Mouse (Mus musculus) ES-E14 (cell line): ENCODE measurements around the gene Myzap. TPM values are rescaled to one million over a fixed set of nuclear protein-coding genes. Genes with fewer than 3 reads are reported as not detected.
A peak's percentile ranks its signal among the peaks of the same experiment; 100 is the strongest.

Experiments used
- DNase-seq: peaks from one replicate; pipeline ENCODE4 v3.0.0-alpha.2; 2013; ENCODE audit warnings: low read depth, low spot score
- H3K27ac ChIP-seq: 2 replicates; pipeline ENCODE4 v1.5.1; 2012; ENCODE audit warnings: low read depth, mild to moderate bottlenecking, low read length, moderate library complexity, mixed read lengths; ENCODE audit not compliant: poor library complexity, insufficient read depth, severe bottlenecking
- H3K36me3 ChIP-seq: 2 replicates; pipeline ENCODE4 v1.6.1; 2012; ENCODE audit warnings: mild to moderate bottlenecking, low read length, moderate library complexity, mixed read lengths; ENCODE audit not compliant: control insufficient read depth, poor library complexity, insufficient read depth, severe bottlenecking
- H3K4me1 ChIP-seq, 2 experiments: fragments of 150-350 bp in 1 of 2; sonication (generic) in 1 of 2; 2 replicates each; pipeline ENCODE4 v1.6.1; 2012; ENCODE audit warnings: low read length in 2 of 2, mild to moderate bottlenecking in 1 of 2, mixed read lengths in 1 of 2; ENCODE audit not compliant: control insufficient read depth in 2 of 2, insufficient read depth in 2 of 2, poor library complexity in 1 of 2
- H3K4me3 ChIP-seq, 2 experiments: fragments of 150-350 bp in 1 of 2; sonication (generic) in 1 of 2; 2 replicates each; pipeline ENCODE4 v1.5.1; 2012; ENCODE audit warnings: low read length in 2 of 2, low read depth in 1 of 2, mild to moderate bottlenecking in 1 of 2, mixed read lengths in 1 of 2; ENCODE audit not compliant: insufficient read depth in 1 of 2, poor library complexity in 1 of 2, severe bottlenecking in 1 of 2
- H3K9ac ChIP-seq: 2 replicates; pipeline ENCODE4 v1.6.1; 2012; ENCODE audit warnings: low read depth, mild to moderate bottlenecking, low read length, mixed read lengths; ENCODE audit not compliant: poor library complexity, insufficient read depth, severe bottlenecking
- H3K9me3 ChIP-seq: fragments of 150-350 bp; sonication (generic); 2 replicates; pipeline ENCODE4 v1.6.1; 2012; ENCODE audit warnings: low read depth, mild to moderate bottlenecking, low read length; ENCODE audit not compliant: control insufficient read depth, insufficient read depth
- CHD2 ChIP-seq: IDR thresholded peaks from 2 replicates; pipeline ENCODE4 v1.6.1; 2014; ENCODE audit warnings: mild to moderate bottlenecking, low read depth, low read length, inconsistent platforms
- HCFC1 ChIP-seq: IDR thresholded peaks from 2 replicates; pipeline ENCODE4 v1.6.1; 2012; ENCODE audit warnings: low read length, inconsistent platforms, borderline replicate concordance; ENCODE audit not compliant: insufficient read depth
- MAFK ChIP-seq: IDR thresholded peaks from 2 replicates; pipeline ENCODE4 v1.6.1; 2014; ENCODE audit warnings: mild to moderate bottlenecking, low read depth, low read length, inconsistent platforms; ENCODE audit not compliant: insufficient read depth
- ZC3H11A ChIP-seq: IDR thresholded peaks from 2 replicates; pipeline ENCODE4 v1.6.1; 2012; ENCODE audit warnings: low read depth, mild to moderate bottlenecking, inconsistent platforms, low read length, borderline replicate concordance
- ZNF384 ChIP-seq: IDR thresholded peaks from 2 replicates; pipeline ENCODE4 v1.6.1; 2012; ENCODE audit warnings: low read depth, low read length, inconsistent platforms
- in situ Hi-C, 2 experiments: fragments of 600-800 bp; cut with MboI; formaldehyde crosslinking; loops; one replicate each; pipeline ENCODE4 v1.15.1; 2025; ENCODE audit warnings: low sequenced_read_pairs in 2 of 2, inconsistent platforms in 1 of 2; ENCODE audit not compliant: unreplicated experiment in 2 of 2
- total RNA-seq: library from RNA; depleted of rRNA; stranded (reverse); fragments of 300-350 nt; gene quantifications from 2 replicates; pipeline ENCODE4 v1.2.3, GENCODE M21; 2012; rRNA removed

The Myzap gene
- 0.85 and 0.94 TPM in 2 replicates for total RNA-seq

GRCm38 (mm10) chr9:71591938-71592548, at the start of gene Myzap:
Gene Myzap, minus strand, starts transcription at chr9:71592360.
- Histone ChIP-seq H3K27ac (no peak within 1 kb of the TSS), H3K4me1 (peaks cover 0 to 3% of the 10 kb centered on the region in 2 experiments; a peak in 1 of 4 replicates)

GRCm38 (mm10) chr9:71640361-71640927, 48.3 kb upstream of the Myzap start:
- DNase-seq: no peak
- in situ Hi-C loops: loop anchor here (10.0 kb wide), 2 partner anchors 134 to 164 kb away; partner anchors contain the start of gene Cgnl1 (in 1 of the 2)
- Histone ChIP-seq H3K27ac (no peak overlapping the region), H3K36me3 (no peaks in the 10 kb centered on the region), H3K4me1 (no peaks in the 10 kb centered on the region), H3K4me3 (no peak overlapping the region), H3K9me3 (no peaks in the 10 kb centered on the region), H3K9ac (no peak overlapping the region)
- TF ChIP-seq CHD2 (no peak), MAFK (no peak), ZNF384 (no peak), HCFC1 (no peak)

More at GRCm38 (mm10) chr9:71591938-71592548, at the start of gene Myzap:
- Histone ChIP-seq H3K36me3 (no peaks in the 10 kb centered on the region), H3K4me3 (peak within 1 kb of the TSS; percentile 85), H3K9ac (peak within 1 kb of the TSS; percentile 62), H3K9me3 (no peaks in the 10 kb centered on the region)
- DNase-seq: peak; percentile 70
- in situ Hi-C loops: no loop called here
- TF ChIP-seq CHD2: no peak

- Histone ChIP-seq H3K36me3 (no peaks in the 10 kb centered on the region), H3K27ac (no peak overlapping the region), H3K9ac (no peak overlapping the region), H3K4me3 (no peak overlapping the region), H3K4me1 (no peaks in the 10 kb centered on the region), H3K9me3 (no peaks in the 10 kb centered on the region)
- in situ Hi-C loops: no loop called here
- TF ChIP-seq CHD2: no peak
- no peak for TF ChIP-seq ZC3H11A
- no peak for TF ChIP-seq HCFC1
- no peak for TF ChIP-seq MAFK
- no peak for TF ChIP-seq ZNF384
- DNase-seq: no peak
Observed at GRCm38 (mm10) chr9:71638198-71638597, 46.0 kb upstream of the Myzap start.

- Histone ChIP-seq H3K4me3 (no peak overlapping the region), H3K27ac (no peak overlapping the region), H3K4me1 (no peaks in the 10 kb centered on the region), H3K9me3 (no peaks in the 10 kb centered on the region), H3K36me3 (no peaks in the 10 kb centered on the region), H3K9ac (no peak overlapping the region)
- no peak for DNase-seq
- in situ Hi-C loops: no loop called here
- TF ChIP-seq HCFC1 (no peak), ZNF384 (no peak), CHD2 (no peak), ZC3H11A (no peak), MAFK (no peak)
Observed at GRCm38 (mm10) chr9:71636854-71637253, 44.7 kb upstream of the Myzap start.
